Mouse (Mus musculus) MEL (cell line): Measurements from ENCODE around the gene Map6. TPM values are rescaled to one million over a fixed set of nuclear protein-coding genes. Genes with fewer than 3 reads are reported as not detected.

ENCODE experiments used
- DNase-seq: peaks from one replicate; pipeline ENCODE4 v3.0.0; 2011; ENCODE audit warnings: low read depth, low spot score
- H3K27ac ChIP-seq: 2 replicates; pipeline ENCODE4 v1.5.1; 2012; ENCODE audit warnings: low read depth, mild to moderate bottlenecking, control low read depth, low read length, moderate library complexity; ENCODE audit not compliant: control insufficient read depth
- H3K27me3 ChIP-seq, 2 experiments: fragments of 150-350 bp in 1 of 2; sonication (generic) in 1 of 2; 2 replicates each; pipeline ENCODE4 v1.6.1; 2012; ENCODE audit warnings: low read length in 2 of 2, mild to moderate bottlenecking in 2 of 2, improper control_type of control experiment in 1 of 2, moderate library complexity in 1 of 2; ENCODE audit not compliant: insufficient read depth in 2 of 2, control insufficient read depth in 1 of 2
- H3K36me3 ChIP-seq, 2 experiments: 2 replicates each; pipeline ENCODE4 v1.6.1; 2012 to 2014; ENCODE audit warnings: low read length in 2 of 2, improper control_type of control experiment in 1 of 2, inconsistent platforms in 1 of 2, mild to moderate bottlenecking in 1 of 2; ENCODE audit not compliant: insufficient read depth in 2 of 2, control insufficient read depth in 1 of 2
- H3K4me1 ChIP-seq, 2 experiments: fragments of 150-350 bp in 1 of 2; sonication (generic) in 1 of 2; 2 replicates each; pipeline ENCODE4 v1.6.1; 2012; ENCODE audit warnings: low read length in 2 of 2, improper control_type of control experiment in 1 of 2, mild to moderate bottlenecking in 1 of 2; ENCODE audit not compliant: insufficient read depth in 2 of 2, control insufficient read depth in 1 of 2
- H3K4me3 ChIP-seq, 2 experiments: fragments of 150-350 bp in 1 of 2; sonication (generic) in 1 of 2; 2 replicates each; pipeline ENCODE4 v1.5.1; 2012; ENCODE audit warnings: low read depth in 2 of 2, low read length in 2 of 2, mild to moderate bottlenecking in 2 of 2, moderate library complexity in 2 of 2, control low read depth in 1 of 2, improper control_type of control experiment in 1 of 2; ENCODE audit not compliant: control insufficient read depth in 1 of 2, insufficient read depth in 1 of 2
- H3K79me2 ChIP-seq: 2 replicates; pipeline ENCODE4 v1.6.1; 2012; ENCODE audit warnings: mild to moderate bottlenecking, low read length, moderate library complexity; ENCODE audit not compliant: control insufficient read depth, poor library complexity, insufficient read depth
- H3K9ac ChIP-seq: 2 replicates; pipeline ENCODE4 v1.6.1; 2012; ENCODE audit warnings: low read depth, mild to moderate bottlenecking, control low read depth, low read length, moderate library complexity; ENCODE audit not compliant: control insufficient read depth, poor library complexity, severe bottlenecking
- H3K9me3 ChIP-seq: fragments of 150-350 bp; sonication (generic); replicated peaks from 2 replicates; pipeline ENCODE4 v1.6.1; 2012; ENCODE audit warnings: mild to moderate bottlenecking, low read length, improper control_type of control experiment, moderate library complexity; ENCODE audit not compliant: insufficient read depth
- BHLHE40 ChIP-seq: IDR thresholded peaks from 2 replicates; pipeline ENCODE4 v1.6.1; 2012; ENCODE audit warnings: low read depth, mild to moderate bottlenecking, inconsistent platforms, low read length, improper control_type of control experiment, borderline replicate concordance
- CHD1 ChIP-seq: IDR thresholded peaks from 2 replicates; pipeline ENCODE4 v1.6.1; 2012; ENCODE audit warnings: low read depth, mild to moderate bottlenecking, inconsistent platforms, low read length, improper control_type of control experiment
- CHD2 ChIP-seq: IDR thresholded peaks from 2 replicates; pipeline ENCODE4 v1.6.1; 2011; ENCODE audit warnings: low read length, improper control_type of control experiment
- CTCF ChIP-seq, 3 experiments: IDR thresholded peaks in 2 of 3; conservative IDR thresholded peaks in 1 of 3; 2 replicates each; pipeline ENCODE4 v1.5.1; 2011 to 2012; ENCODE audit warnings: low read length in 3 of 3, low read depth in 2 of 3, mild to moderate bottlenecking in 2 of 3, improper control_type of control experiment in 1 of 3, inconsistent platforms in 1 of 3, mixed read lengths in 1 of 3, moderate library complexity in 1 of 3; ENCODE audit not compliant: control insufficient read depth in 1 of 3, insufficient read depth in 1 of 3, poor library complexity in 1 of 3, severe bottlenecking in 1 of 3
- E2F4 ChIP-seq: IDR thresholded peaks from 2 replicates; pipeline ENCODE4 v1.6.1; 2011; ENCODE audit warnings: low read depth, low read length, improper control_type of control experiment, borderline replicate concordance
- ETS1 ChIP-seq: IDR thresholded peaks from 2 replicates; pipeline ENCODE4 v1.6.1; 2012; ENCODE audit warnings: low read depth, mild to moderate bottlenecking, inconsistent platforms, low read length, improper control_type of control experiment, moderate library complexity
- HCFC1 ChIP-seq: IDR thresholded peaks from 2 replicates; pipeline ENCODE4 v1.6.1; 2012; ENCODE audit warnings: low read depth, mild to moderate bottlenecking, inconsistent platforms, low read length, improper control_type of control experiment, moderate library complexity
- MAFK ChIP-seq: IDR thresholded peaks from 2 replicates; pipeline ENCODE4 v1.6.1; 2011; ENCODE audit warnings: low read depth, mild to moderate bottlenecking, low read length, improper control_type of control experiment, borderline replicate concordance
- MEF2A ChIP-seq: IDR thresholded peaks from 2 replicates; pipeline ENCODE4 v1.6.1; 2014; ENCODE audit warnings: low read depth, mild to moderate bottlenecking, inconsistent platforms, low read length, improper control_type of control experiment; ENCODE audit not compliant: poor library complexity, insufficient replicate concordance, severe bottlenecking; ENCODE audit errors: extremely low read depth
- MXI1 ChIP-seq: IDR thresholded peaks from 2 replicates; pipeline ENCODE4 v1.6.1; 2011; ENCODE audit warnings: mild to moderate bottlenecking, low read depth, low read length, improper control_type of control experiment
- MYB ChIP-seq: IDR thresholded peaks from 2 replicates; pipeline ENCODE4 v1.6.1; 2011; ENCODE audit warnings: mild to moderate bottlenecking, low read depth, low read length, improper control_type of control experiment
- NRF1 ChIP-seq: IDR thresholded peaks from 2 replicates; pipeline ENCODE4 v1.6.1; 2014; ENCODE audit warnings: low read depth, mild to moderate bottlenecking, inconsistent platforms, low read length, improper control_type of control experiment, moderate library complexity; ENCODE audit not compliant: poor library complexity, insufficient read depth, severe bottlenecking
- POLR2AphosphoS5 ChIP-seq: IDR thresholded peaks from 2 replicates; pipeline ENCODE4 v1.6.1; 2012; ENCODE audit warnings: low read depth, borderline replicate concordance, mild to moderate bottlenecking, inconsistent platforms, low read length, moderate library complexity, mixed read lengths
- RAD21 ChIP-seq: IDR thresholded peaks from 2 replicates; pipeline ENCODE4 v1.6.1; 2011; ENCODE audit warnings: mild to moderate bottlenecking, low read depth, low read length, improper control_type of control experiment
- RCOR1 ChIP-seq: IDR thresholded peaks from 2 replicates; pipeline ENCODE4 v1.6.1; 2012; ENCODE audit warnings: low read depth, mild to moderate bottlenecking, inconsistent platforms, low read length, improper control_type of control experiment
- TBP ChIP-seq: IDR thresholded peaks from 2 replicates; pipeline ENCODE4 v1.8.0; 2011; ENCODE audit warnings: low read depth, low read length, improper control_type of control experiment
- UBTF ChIP-seq: IDR thresholded peaks from 2 replicates; pipeline ENCODE4 v1.6.1; 2012; ENCODE audit warnings: low read depth, mild to moderate bottlenecking, inconsistent platforms, low read length, improper control_type of control experiment, moderate library complexity, borderline replicate concordance; ENCODE audit not compliant: insufficient read depth
- USF1 ChIP-seq: IDR thresholded peaks from 2 replicates; pipeline ENCODE4 v1.6.1; 2014; ENCODE audit warnings: low read depth, mild to moderate bottlenecking, inconsistent platforms, low read length, improper control_type of control experiment, moderate library complexity
- ZC3H11A ChIP-seq: IDR thresholded peaks from 2 replicates; pipeline ENCODE4 v1.6.1; 2012; ENCODE audit warnings: low read depth, mild to moderate bottlenecking, inconsistent platforms, low read length, improper control_type of control experiment
- ZMIZ1 ChIP-seq: IDR thresholded peaks from 2 replicates; pipeline ENCODE4 v1.6.1; 2012; ENCODE audit warnings: low read depth, mild to moderate bottlenecking, inconsistent platforms, low read length, improper control_type of control experiment, moderate library complexity
- ZNF384 ChIP-seq: IDR thresholded peaks from 2 replicates; pipeline ENCODE4 v1.6.1; 2012; ENCODE audit warnings: low read depth, mild to moderate bottlenecking, inconsistent platforms, low read length, improper control_type of control experiment
- polyA plus RNA-seq, 2 experiments: library from polyadenylated mRNA; stranded (reverse) in 1 of 2; unstranded in 1 of 2; fragments of >175 nt in 1 of 2; fragments of >200 nt in 1 of 2; gene quantifications; 2 replicates each; pipeline versions ENCODE4 v1.2.1 to v1.2.4; 2012; ENCODE audit warnings: low replicate concordance in 2 of 2, low read depth in 1 of 2; ENCODE audit not compliant: insufficient read length in 2 of 2, insufficient read depth in 1 of 2, missing spikeins in 1 of 2
- total RNA-seq: library from RNA; depleted of rRNA; stranded (reverse); fragments of 300-350 nt; gene quantifications from 2 replicates; pipeline ENCODE4 v1.2.3, GENCODE M21; 2012

The Map6 gene
- total and polyA plus RNA-seq, 3 experiments, result not detected

GRCm38 (mm10) chr7:99313253-99313652 is 46.0 kb downstream of the Map6 start:
- Histone ChIP-seq H3K27ac (no peak overlapping the region), H3K4me1 (no peaks in the 10 kb centered on the region), H3K9me3 (no peaks in the 10 kb centered on the region), H3K79me2 (no peaks in the 10 kb centered on the region), H3K9ac (no peak overlapping the region), H3K36me3 (no peaks in the 10 kb centered on the region), H3K4me3 (no peak overlapping the region), H3K27me3 (peaks cover 0 to 8% of the 10 kb centered on the region in 2 experiments; a peak in 3 of 4 replicates)
- TF ChIP-seq TBP, result no peak
- TF ChIP-seq USF1, result no peak
- DNase-seq, result no peak

DNA sequence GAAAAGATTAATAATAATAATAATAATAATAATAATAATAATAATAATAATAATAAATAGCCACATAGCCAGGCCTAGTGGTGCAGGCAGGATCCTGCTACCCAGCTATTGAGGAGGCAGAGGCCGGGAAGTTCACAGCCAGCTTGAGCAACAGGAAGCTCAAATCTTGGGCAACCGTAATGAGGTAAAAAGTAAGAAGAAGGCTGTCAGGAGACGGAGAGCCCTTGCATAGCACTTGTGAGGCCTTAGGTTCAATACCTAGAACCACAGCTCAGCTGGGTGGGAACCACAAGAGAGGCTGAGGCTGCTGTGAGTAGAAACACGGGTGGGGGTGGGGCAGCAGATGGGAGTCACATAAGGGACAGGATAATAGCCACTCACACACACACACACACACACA is 47.3 kb downstream of the Map6 start:
- Histone ChIP-seq H3K4me1 (no peaks in the 10 kb centered on the region), H3K79me2 (no peaks in the 10 kb centered on the region), H3K36me3 (no peaks in the 10 kb centered on the region), H3K27ac (no peak overlapping the region), H3K9me3 (no peaks in the 10 kb centered on the region), H3K4me3 (no peak overlapping the region), H3K9ac (no peak overlapping the region), H3K27me3 (peaks cover 0 to 12% of the 10 kb centered on the region in 2 experiments; a peak in 3 of 4 replicates)
- DNase-seq, result no peak
- TF ChIP-seq TBP (no peak), ETS1 (no peak), HCFC1 (no peak), MEF2A (no peak), MXI1 (no peak), CHD2 (no peak), BHLHE40 (no peak)

DNA sequence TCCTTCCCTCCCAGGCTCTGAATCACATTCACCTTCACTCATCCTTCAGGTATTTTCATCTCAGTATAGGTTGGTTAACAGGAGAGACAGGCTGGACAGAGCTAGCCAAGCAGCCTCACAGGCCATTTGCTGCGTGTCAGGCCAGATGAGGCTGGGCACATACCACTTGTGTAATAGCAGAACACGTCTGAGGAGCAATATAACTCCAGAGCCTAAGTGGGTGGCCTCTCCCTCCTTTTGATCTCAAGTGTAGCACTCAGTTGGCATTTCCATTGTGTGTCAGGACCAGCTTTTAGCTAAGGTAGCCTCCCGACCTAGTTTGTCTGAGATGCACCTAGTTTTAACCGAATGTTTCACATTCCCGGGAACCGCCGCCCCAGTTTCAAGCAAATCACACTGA is 49.0 kb downstream of the Map6 start:
- Histone ChIP-seq H3K79me2 (no peaks in the 10 kb centered on the region), H3K27me3 (peaks cover 0 to 15% of the 10 kb centered on the region in 2 experiments; a peak in 3 of 4 replicates), H3K9ac (no peak overlapping the region), H3K9me3 (no peaks in the 10 kb centered on the region), H3K36me3 (no peaks in the 10 kb centered on the region), H3K4me1 (no peaks in the 10 kb centered on the region), H3K27ac (no peak overlapping the region), H3K4me3 (no peak overlapping the region)
- no peak for TF ChIP-seq CHD1
- TF ChIP-seq POLR2AphosphoS5, result no peak
- no peak for TF ChIP-seq ZC3H11A
- no peak for TF ChIP-seq TBP
- no peak for TF ChIP-seq MAFK
- no peak for TF ChIP-seq CTCF (IDR thresholded peaks at IDR 0.05 in 2 of 3, conservative IDR thresholded peaks at IDR 0.05 in 1 of 3; ENCODE audit: control insufficient read depth in 1 of 3, insufficient read depth in 1 of 3, low read depth in 2 of 3, low read length in 3 of 3, poor library complexity in 1 of 3, severe bottlenecking in 1 of 3)
- TF ChIP-seq MYB, result no peak
- no peak for TF ChIP-seq UBTF
- TF ChIP-seq ZNF384, result no peak
- no peak for TF ChIP-seq NRF1
- no peak for TF ChIP-seq MXI1
- TF ChIP-seq RAD21, result no peak
- no peak for TF ChIP-seq RCOR1
- no peak for TF ChIP-seq E2F4
- no peak for TF ChIP-seq ZMIZ1
- no peak for DNase-seq
